Mouse (Mus musculus): ENCODE measurements around the gene Commd6. TPM values are rescaled to one million over a fixed set of nuclear protein-coding genes. Genes with fewer than 3 reads are reported as not detected.

Commd6 gene
- polyA plus RNA-seq, 1 experiment from 2014 or later = 87.2 TPM

GRCm38 (mm10) chr14:101653581-101654525 is 13.4 kb upstream of the Commd6 start, which contains the start of gene Uchl3:
Gene Uchl3 (plus strand): TSS chr14:101653967.
- H3K36me3 ChIP-seq = no peaks in the 10 kb centered on the region
- peak within 1 kb of the TSS; percentile 86 for H3K4me3 ChIP-seq
- H3K27me3 ChIP-seq = no peaks in the 10 kb centered on the region
- ATAC-seq (ENCODE audit: insufficient number of reproducible peaks, insufficient read depth, low FRiP score, low TSS enrichment) = peak; percentile 87
- no peaks in the 10 kb centered on the region for H3K9me3 ChIP-seq
- whole genome bisulfite sequencing = under 1% methylated on average over 78 of the region's 81 CpGs
- no peak within 1 kb of the TSS for H3K27ac ChIP-seq
- peaks cover 2% of the 10 kb centered on the region; the same call in 1 of the 2 replicates for H3K4me1 ChIP-seq
- peak within 1 kb of the TSS; percentile 71 for H3K4me2 ChIP-seq (replicated peaks)
- peak within 1 kb of the TSS; percentile 77 for H3K9ac ChIP-seq

DNA sequence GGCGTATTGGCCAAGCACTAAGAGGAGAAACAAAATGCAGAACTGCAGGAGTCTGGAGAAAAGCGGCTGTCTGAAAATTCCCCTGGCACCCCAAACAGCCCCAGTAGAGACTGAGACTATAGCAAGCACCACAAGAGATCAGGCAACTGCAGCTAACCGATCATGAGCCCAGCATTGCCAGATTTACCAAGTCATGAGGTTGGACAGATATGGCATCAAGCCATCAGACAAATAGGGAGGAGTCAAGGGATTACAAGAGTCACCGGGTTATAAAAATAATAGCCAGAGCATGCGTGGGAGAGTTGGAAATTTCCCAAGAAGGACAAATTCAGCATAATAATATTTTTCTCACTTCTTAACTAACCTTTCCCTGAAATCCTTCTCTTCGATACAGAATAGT is 12.1 kb upstream of the Commd6 start:
- Histone ChIP-seq H3K36me3 (no peaks in the 10 kb centered on the region), H3K27me3 (no peaks in the 10 kb centered on the region), H3K4me1 (peaks cover 2% of the 10 kb centered on the region; the same call in 1 of the 2 replicates), H3K9ac (no peak overlapping the region), H3K9me3 (no peaks in the 10 kb centered on the region), H3K27ac (no peak overlapping the region), H3K4me3 (no peak overlapping the region), H3K4me2 (replicated peaks) (no peak overlapping the region)
- ATAC-seq (ENCODE audit: insufficient number of reproducible peaks, insufficient read depth, low FRiP score, low TSS enrichment) = no peak
- 92% methylated on average over 6 of the region's 6 CpGs for WGBS

DNA sequence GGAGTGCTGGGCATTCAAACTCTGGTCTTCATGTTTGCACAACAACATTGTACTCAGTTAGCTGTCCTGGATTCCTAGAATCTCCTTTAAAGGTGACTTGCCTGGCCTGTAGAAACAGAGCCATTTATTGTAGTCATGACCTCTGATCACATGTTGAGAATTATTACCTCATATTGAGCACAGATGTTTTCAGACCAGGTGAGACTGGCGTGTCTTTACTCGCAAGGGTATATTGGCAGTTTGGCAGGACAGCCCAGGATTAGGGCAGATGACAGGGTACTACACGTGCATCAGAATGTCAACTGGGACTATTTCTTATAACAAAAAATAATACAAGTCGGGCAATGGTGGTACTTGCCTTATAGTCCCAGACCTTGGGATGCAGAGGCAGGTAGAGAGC is 10.1 kb upstream of the Commd6 start:
- ATAC-seq (ENCODE audit: insufficient number of reproducible peaks, insufficient read depth, low FRiP score, low TSS enrichment) = no peak
- no peaks in the 10 kb centered on the region for H3K9me3 ChIP-seq
- H3K4me2 ChIP-seq (replicated peaks) = no peak overlapping the region
- WGBS = 83% methylated on average over 4 of the region's 4 CpGs
- no peak overlapping the region for H3K27ac ChIP-seq
- no peaks in the 10 kb centered on the region for H3K36me3 ChIP-seq
- no peaks in the 10 kb centered on the region for H3K27me3 ChIP-seq
- no peak overlapping the region for H3K4me3 ChIP-seq
- no peak overlapping the region for H3K9ac ChIP-seq
- H3K4me1 ChIP-seq = peaks cover 2% of the 10 kb centered on the region; the same call in 1 of the 2 replicates

DNA sequence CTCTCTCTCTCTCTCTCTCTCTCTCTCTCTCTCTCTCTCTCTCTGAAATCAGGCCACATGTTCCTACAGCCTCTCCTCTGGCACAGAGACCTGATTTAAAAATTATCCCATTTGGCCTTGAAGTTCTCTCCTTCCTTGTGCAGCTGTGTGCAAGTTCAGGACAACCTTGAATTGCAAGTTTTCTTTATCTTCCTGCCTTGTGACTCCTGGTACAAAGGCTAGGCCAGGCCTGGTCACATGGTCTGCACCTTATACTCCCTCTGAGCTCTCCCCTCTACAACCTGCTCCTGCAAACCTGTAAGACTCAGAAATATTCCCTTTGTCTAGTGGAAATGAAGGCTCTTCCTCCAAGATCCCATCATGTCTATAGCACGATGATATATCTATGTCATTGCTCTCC is 4.5 kb upstream of the Commd6 start:
- H3K27ac ChIP-seq = no peak overlapping the region
- H3K36me3 ChIP-seq = no peaks in the 10 kb centered on the region
- H3K9ac ChIP-seq = no peak overlapping the region
- H3K4me2 ChIP-seq (replicated peaks) = no peak overlapping the region
- no peaks in the 10 kb centered on the region for H3K9me3 ChIP-seq
- no peak overlapping the region for H3K4me3 ChIP-seq
- ATAC-seq (ENCODE audit: insufficient number of reproducible peaks, insufficient read depth, low FRiP score, low TSS enrichment) = no peak
- H3K4me1 ChIP-seq = no peaks in the 10 kb centered on the region
- no peaks in the 10 kb centered on the region for H3K27me3 ChIP-seq
- 85% methylated on average over 1 of the region's 1 CpGs for WGBS

DNA sequence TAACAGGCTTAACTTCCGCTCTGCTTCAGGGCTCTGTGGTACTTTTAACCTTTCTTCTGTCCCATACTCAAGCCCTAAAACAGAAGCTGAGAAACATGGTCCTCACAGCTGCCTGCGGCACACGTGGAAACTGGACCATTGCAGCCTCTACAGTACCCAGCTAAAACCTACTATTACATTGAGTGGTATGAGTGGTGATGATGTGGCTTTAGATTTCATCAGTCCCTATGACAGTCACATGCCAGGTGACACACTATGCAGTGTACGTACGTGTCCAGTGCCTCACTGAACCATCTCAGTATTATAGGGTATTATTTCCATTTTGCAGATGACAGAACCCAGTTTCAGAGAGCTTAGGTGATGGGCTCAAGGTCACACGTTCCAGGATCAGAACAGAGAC is 3.1 kb downstream of the Commd6 start:
- Histone ChIP-seq H3K4me1 (no peaks in the 10 kb centered on the region), H3K27ac (no peak overlapping the region), H3K36me3 (peaks cover 14% of the 10 kb centered on the region; the same call in 1 of the 2 replicates), H3K4me3 (no peak overlapping the region), H3K9me3 (no peaks in the 10 kb centered on the region), H3K4me2 (replicated peaks) (no peak overlapping the region), H3K9ac (no peak overlapping the region), H3K27me3 (no peaks in the 10 kb centered on the region)
- no peak for ATAC-seq (ENCODE audit: insufficient number of reproducible peaks, insufficient read depth, low FRiP score, low TSS enrichment)
- WGBS = 90% methylated on average over 6 of the region's 6 CpGs

GRCm38 (mm10) chr14:101635765-101636164 is 4.7 kb downstream of the Commd6 start:
- Histone ChIP-seq H3K27me3 (no peaks in the 10 kb centered on the region), H3K9ac (no peak overlapping the region), H3K4me2 (replicated peaks) (no peak overlapping the region), H3K36me3 (peaks cover 21% of the 10 kb centered on the region), H3K9me3 (no peaks in the 10 kb centered on the region), H3K4me3 (no peak overlapping the region), H3K27ac (no peak overlapping the region), H3K4me1 (no peaks in the 10 kb centered on the region)
- ATAC-seq (ENCODE audit: insufficient number of reproducible peaks, insufficient read depth, low FRiP score, low TSS enrichment) = no peak
- WGBS = 86% methylated on average over 1 of the region's 1 CpGs

DNA sequence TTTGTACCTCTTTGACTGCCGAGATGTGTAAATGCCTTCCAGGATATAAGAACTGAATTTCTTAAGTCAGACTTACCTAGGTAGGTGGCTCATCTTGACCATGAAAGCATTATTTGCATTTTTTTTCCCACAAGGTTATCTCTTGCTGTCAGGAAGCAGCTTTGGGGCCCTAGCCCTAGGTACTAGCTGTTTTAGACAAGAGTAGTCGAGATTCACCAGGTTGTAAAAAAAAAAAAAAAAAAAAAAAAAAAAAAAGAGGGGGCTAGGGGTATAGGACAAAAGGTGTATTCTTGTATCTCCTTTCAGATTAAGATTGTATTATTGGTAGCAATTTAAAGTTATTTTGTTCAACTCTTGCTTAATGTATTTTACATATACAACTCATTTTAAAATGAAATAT is 9.9 kb downstream of the Commd6 start:
- no peak overlapping the region for H3K4me3 ChIP-seq
- no peaks in the 10 kb centered on the region for H3K9me3 ChIP-seq
- no peaks in the 10 kb centered on the region for H3K4me1 ChIP-seq
- no peak overlapping the region for H3K4me2 ChIP-seq (replicated peaks)
- no peak overlapping the region for H3K27ac ChIP-seq
- ATAC-seq (ENCODE audit: insufficient number of reproducible peaks, insufficient read depth, low FRiP score, low TSS enrichment) = no peak
- peaks cover 21% of the 10 kb centered on the region for H3K36me3 ChIP-seq
- no peak overlapping the region for H3K9ac ChIP-seq
- WGBS = 88% methylated on average over 2 of the region's 2 CpGs
- H3K27me3 ChIP-seq = no peaks in the 10 kb centered on the region

- no peak for ATAC-seq (ENCODE audit: insufficient number of reproducible peaks, insufficient read depth, low FRiP score, low TSS enrichment)
- H3K4me1 ChIP-seq = no peaks in the 10 kb centered on the region
These were observed 22.8 kb downstream of the Commd6 start for GRCm38 (mm10) chr14:101617680-101618079.

GRCm38 (mm10) chr14:101616178-101616577 is 24.3 kb downstream of the Commd6 start:
- no peaks in the 10 kb centered on the region for H3K9me3 ChIP-seq
- H3K4me2 ChIP-seq (replicated peaks) = no peak overlapping the region
- WGBS = 79% methylated on average over 9 of the region's 9 CpGs
- H3K9ac ChIP-seq = no peak overlapping the region
- H3K4me1 ChIP-seq = no peaks in the 10 kb centered on the region
- no peaks in the 10 kb centered on the region for H3K36me3 ChIP-seq
- no peak overlapping the region for H3K4me3 ChIP-seq
- no peak overlapping the region for H3K27ac ChIP-seq
- ATAC-seq (ENCODE audit: insufficient number of reproducible peaks, insufficient read depth, low FRiP score, low TSS enrichment) = no peak
- H3K27me3 ChIP-seq = no peaks in the 10 kb centered on the region

More at GRCm38 (mm10) chr14:101617680-101618079, 22.8 kb downstream of the Commd6 start:
- Histone ChIP-seq H3K4me3 (no peak overlapping the region), H3K27ac (no peak overlapping the region), H3K9ac (no peak overlapping the region), H3K27me3 (no peaks in the 10 kb centered on the region), H3K4me2 (replicated peaks) (no peak overlapping the region), H3K9me3 (no peaks in the 10 kb centered on the region), H3K36me3 (no peaks in the 10 kb centered on the region)
- WGBS = 88% methylated on average over 5 of the region's 5 CpGs

GRCm38 (mm10) chr14:101613206-101613605 is 27.3 kb downstream of the Commd6 start:
- Histone ChIP-seq H3K4me2 (replicated peaks) (no peak overlapping the region), H3K9ac (no peak overlapping the region), H3K4me3 (no peak overlapping the region), H3K36me3 (no peaks in the 10 kb centered on the region), H3K4me1 (no peaks in the 10 kb centered on the region), H3K27me3 (no peaks in the 10 kb centered on the region), H3K27ac (no peak overlapping the region), H3K9me3 (no peaks in the 10 kb centered on the region)
- ATAC-seq (ENCODE audit: insufficient number of reproducible peaks, insufficient read depth, low FRiP score, low TSS enrichment) = no peak
- WGBS = 38% methylated on average over 1 of the region's 1 CpGs

GRCm38 (mm10) chr14:101610701-101611100 is 29.8 kb downstream of the Commd6 start:
- 77% methylated on average over 10 of the region's 10 CpGs for WGBS
- H3K36me3 ChIP-seq = no peaks in the 10 kb centered on the region
- no peaks in the 10 kb centered on the region for H3K9me3 ChIP-seq
- H3K4me3 ChIP-seq = no peak overlapping the region
- peaks cover 3% of the 10 kb centered on the region; the same call in 1 of the 2 replicates for H3K27me3 ChIP-seq
- no peak for ATAC-seq (ENCODE audit: insufficient number of reproducible peaks, insufficient read depth, low FRiP score, low TSS enrichment)
- H3K4me2 ChIP-seq (replicated peaks) = no peak overlapping the region
- no peak overlapping the region for H3K9ac ChIP-seq
- H3K27ac ChIP-seq = no peak overlapping the region
- H3K4me1 ChIP-seq = 0 out of 2 replicates have a peak, but pooled peaks cover 6% of the 10 kb centered on the region

All from embryonic facial prominence, embryonic 12.5 days (tissue).